Mouse (Mus musculus): ENCODE results near the gene Asprv1.
A peak's percentile ranks its signal among the peaks of the same experiment; 100 is the strongest.

The Asprv1 gene

GRCm38 (mm10) chr6:86624074-86625030, 3.6 kb upstream of the Asprv1 start:
- no peak for DNase-seq

GRCm38 (mm10) chr6:86630141-86630540, 2.2 kb downstream of the Asprv1 start:
- no peak for DNase-seq

GRCm38 (mm10) chr6:86636495-86636894, 8.5 kb downstream of the Asprv1 start:
- peak; percentile 44 for DNase-seq

GRCm38 (mm10) chr6:86637171-86637835, 9.3 kb downstream of the Asprv1 start:
- no peak for DNase-seq

- DNase-seq: no peak
These were observed 9.9 kb downstream of the Asprv1 start for GRCm38 (mm10) chr6:86637860-86638259.

- DNase-seq: no peak
These were observed 10.5 kb downstream of the Asprv1 start for GRCm38 (mm10) chr6:86638434-86638833.

GRCm38 (mm10) chr6:86639180-86640160, 11.5 kb downstream of the Asprv1 start:
- DNase-seq: no peak

- no peak for DNase-seq
These were observed 12.2 kb downstream of the Asprv1 start for GRCm38 (mm10) chr6:86640161-86640560.

GRCm38 (mm10) chr6:86640776-86641175, 12.8 kb downstream of the Asprv1 start:
- DNase-seq: no peak

- no peak for DNase-seq
These were observed 13.8 kb downstream of the Asprv1 start for GRCm38 (mm10) chr6:86641716-86642115.

GRCm38 (mm10) chr6:86644775-86645400, 16.9 kb downstream of the Asprv1 start:
- DNase-seq: no peak

- DNase-seq: no peak
These were observed 17.6 kb downstream of the Asprv1 start for GRCm38 (mm10) chr6:86645551-86645950.

- DNase-seq: no peak
These were observed 18.2 kb downstream of the Asprv1 start for GRCm38 (mm10) chr6:86646143-86646542.

- DNase-seq: no peak
These were observed 25.1 kb downstream of the Asprv1 start for GRCm38 (mm10) chr6:86653026-86653425.

GRCm38 (mm10) chr6:86654270-86654916, 26.4 kb downstream of the Asprv1 start:
- DNase-seq: peak; percentile 51

GRCm38 (mm10) chr6:86658501-86658900, 30.5 kb downstream of the Asprv1 start:
- DNase-seq: no peak

GRCm38 (mm10) chr6:86660161-86660877, 32.4 kb downstream of the Asprv1 start:
- no peak for DNase-seq

GRCm38 (mm10) chr6:86665076-86665475, 37.1 kb downstream of the Asprv1 start:
- DNase-seq: no peak

GRCm38 (mm10) chr6:86665560-86666307, 37.8 kb downstream of the Asprv1 start:
- peak; percentile 43 for DNase-seq

- no peak for DNase-seq
These were observed 39.1 kb downstream of the Asprv1 start for GRCm38 (mm10) chr6:86667061-86667460.
